In the genomic region with DNA sequence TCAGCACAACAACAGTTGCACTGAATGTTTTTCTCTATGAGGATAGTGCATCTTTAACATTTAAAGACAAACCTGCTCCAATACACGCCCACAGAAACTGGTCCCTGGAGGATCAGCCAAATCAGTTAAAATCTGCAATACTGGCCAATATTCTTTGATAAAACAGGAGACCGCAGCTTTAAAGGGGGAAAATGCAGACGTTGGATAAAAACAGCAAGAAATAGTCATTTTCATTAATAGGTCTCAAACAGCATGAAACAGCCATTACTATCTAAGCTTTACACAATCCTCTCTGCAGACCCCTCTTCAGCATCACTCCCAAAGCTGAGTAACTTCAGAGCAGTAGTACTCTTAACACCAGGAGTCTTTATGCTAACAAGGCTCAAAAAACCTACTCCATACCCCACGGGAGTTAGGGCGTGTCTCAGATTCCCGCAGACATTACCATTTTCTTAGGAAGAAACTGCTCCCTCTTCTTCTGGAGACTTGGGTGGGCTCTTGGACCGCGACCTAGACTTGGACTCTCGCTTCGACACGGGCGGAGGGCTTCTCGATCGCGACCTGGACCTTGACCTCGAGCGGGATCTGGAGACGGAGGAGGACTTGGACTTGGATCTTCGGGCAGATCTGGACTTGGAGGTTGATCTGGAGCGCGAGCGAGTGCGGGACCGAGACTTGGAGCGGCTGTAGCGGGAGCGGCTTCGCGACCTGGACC, we compare ENCODE assay signal across 8 mouse cellular contexts. TPM values are rescaled to one million over a fixed set of nuclear protein-coding genes. Genes with fewer than 3 reads are reported as not detected.
DNase-seq lines count a peak whose midpoint lies in the region; ATAC-seq and TF ChIP-seq lines count a peak whose summit lies in the region.

No protein-coding gene starts in this region.

- WGBS in lung, embryonic 15.5 days = under 1% methylated on average over 29 of the region's 29 CpGs
- under 1% methylated on average over 29 of the region's 29 CpGs for WGBS in hindbrain, embryonic 13.5 days
- under 1% methylated on average over 29 of the region's 29 CpGs for WGBS in liver, postnatal 0 days (ENCODE audit: insufficient replicate concordance)

- H3K9ac ChIP-seq in lung, embryonic 15.5 days = peak overlapping the region; percentile 95
- H3K9ac ChIP-seq in hindbrain, embryonic 13.5 days = peak overlapping the region; percentile 97
- H3K9ac ChIP-seq in liver, postnatal 0 days (replicated peaks) = peak overlapping the region; percentile 98

- H3K9me3 ChIP-seq in lung, embryonic 15.5 days = no peaks in the 10 kb centered on the region
- no peaks in the 10 kb centered on the region for H3K9me3 ChIP-seq in hindbrain, embryonic 13.5 days
- H3K9me3 ChIP-seq in liver, postnatal 0 days (ENCODE audit: low read length) = no peaks in the 10 kb centered on the region

- peaks cover 38% of the 10 kb centered on the region for H3K36me3 ChIP-seq in lung, embryonic 15.5 days
- peaks cover 31% of the 10 kb centered on the region for H3K36me3 ChIP-seq in hindbrain, embryonic 13.5 days
- H3K36me3 ChIP-seq in liver, postnatal 0 days (replicated peaks; ENCODE audit: insufficient read depth, low read length) = peaks cover 30% of the 10 kb centered on the region

- peak overlapping the region; percentile 100 for H3K27ac ChIP-seq in lung, embryonic 15.5 days
- peak overlapping the region; percentile 94 for H3K27ac ChIP-seq in cortical plate, adult 2 months (ENCODE audit: insufficient read depth, low read length)
- peak overlapping the region; percentile 97 for H3K27ac ChIP-seq in hindbrain, embryonic 13.5 days
- H3K27ac ChIP-seq in liver, postnatal 0 days (ENCODE audit: low read depth) = peak overlapping the region; percentile 99

- no peak for DNase-seq in lung, postnatal 25 days (ENCODE audit: low spot score)
- no peak for DNase-seq in liver, postnatal 0 days
- DNase-seq in cerebellum, postnatal 36 days = no peak
- no peak for DNase-seq in layer of hippocampus, adult 9-11 months
- DNase-seq in ovary, postnatal 36 days (ENCODE audit: low spot score) = no peak

- TF ChIP-seq CTCF in cortical plate, adult 2 months (IDR thresholded peaks at IDR 0.05; ENCODE audit: extremely low read depth, insufficient read depth, low read length) = no peak
- TF ChIP-seq CTCF in liver, postnatal 0 days (IDR thresholded peaks at IDR 0.05; ENCODE audit: low read depth) = no peak

- no peak for TF ChIP-seq POLR2A in cortical plate, adult 2 months (IDR thresholded peaks at IDR 0.05; ENCODE audit: extremely low read depth, insufficient read depth, low read length)

- no peaks in the 10 kb centered on the region for H3K27me3 ChIP-seq in lung, embryonic 15.5 days
- H3K27me3 ChIP-seq in hindbrain, embryonic 13.5 days = no peaks in the 10 kb centered on the region
- no peaks in the 10 kb centered on the region for H3K27me3 ChIP-seq in liver, postnatal 0 days (ENCODE audit: insufficient read depth, low read length)

- TF ChIP-seq EP300 in liver, postnatal 0 days (IDR thresholded peaks at IDR 0.05; ENCODE audit: low read depth) = no peak

- peaks cover 32% of the 10 kb centered on the region for H3K4me1 ChIP-seq in lung, embryonic 15.5 days
- peaks cover 6% of the 10 kb centered on the region; the same call in 1 of the 2 replicates for H3K4me1 ChIP-seq in cortical plate, adult 2 months (ENCODE audit: control insufficient read depth, insufficient read depth, low read length)
- peaks cover 36% of the 10 kb centered on the region for H3K4me1 ChIP-seq in hindbrain, embryonic 13.5 days (replicated peaks)
- 0 out of 2 replicates have a peak, but pooled peaks cover 2% of the 10 kb centered on the region for H3K4me1 ChIP-seq in liver, postnatal 0 days (ENCODE audit: insufficient read depth)

- no peak for ATAC-seq in lung, embryonic 15.5 days (ENCODE audit: borderline replicate concordance, extremely low read depth, low FRiP score, low TSS enrichment)
- ATAC-seq in hindbrain, embryonic 13.5 days (ENCODE audit: low FRiP score) = 0 out of 2 replicates have a peak, but pooled peaks have one; percentile 0
- no peak for ATAC-seq in liver, postnatal 0 days

- peak overlapping the region; percentile 84 for H3K4me3 ChIP-seq in lung, embryonic 15.5 days
- H3K4me3 ChIP-seq in cortical plate, adult 2 months (ENCODE audit: insufficient read depth, low read length) = peak overlapping the region; percentile 68
- H3K4me3 ChIP-seq in hindbrain, embryonic 13.5 days = peak overlapping the region; percentile 94
- H3K4me3 ChIP-seq in liver, postnatal 0 days (ENCODE audit: low read depth, low read length) = peak overlapping the region; percentile 95

- peak overlapping the region; percentile 77 for H3K4me2 ChIP-seq in lung, embryonic 15.5 days
- peak overlapping the region; percentile 94 for H3K4me2 ChIP-seq in hindbrain, embryonic 13.5 days
- H3K4me2 ChIP-seq in liver, postnatal 0 days (ENCODE audit: low read depth, low read length) = peak overlapping the region; percentile 81

RNA-seq across cellular contexts. Expression of gene Mfsd11, which starts 0.5 kb away (rescaled TPM):
- 30.3 and 30.5 TPM in 2 replicates for polyA plus RNA-seq in lung, embryonic 15.5 days (2015; fragmentation: Nextera tagmentation; extraction: Ambion mirVana)
- polyA plus RNA-seq in cortical plate, adult 2 months (2012; rRNA removed) = 34.8 and 39.8 TPM in 2 replicates
- polyA plus RNA-seq in hindbrain, embryonic 13.5 days (2015; fragmentation: Nextera tagmentation; extraction: Ambion mirVana) = 48.0 and 53.9 TPM in 2 replicates
- 16.5 and 18.0 TPM in 2 replicates for polyA plus RNA-seq in liver, postnatal 0 days (2015; fragmentation: Nextera tagmentation; extraction: Ambion mirVana)

RNA-seq across cellular contexts. Expression of gene Srsf2, which starts 1.2 kb away (rescaled TPM):
- polyA plus RNA-seq in lung, embryonic 15.5 days (2015; fragmentation: Nextera tagmentation; extraction: Ambion mirVana) = 857 and 876 TPM in 2 replicates
- polyA plus RNA-seq in cortical plate, adult 2 months (2012; rRNA removed) = 275 and 286 TPM in 2 replicates
- 588 and 607 TPM in 2 replicates for polyA plus RNA-seq in hindbrain, embryonic 13.5 days (2015; fragmentation: Nextera tagmentation; extraction: Ambion mirVana)
- 293 and 302 TPM in 2 replicates for polyA plus RNA-seq in liver, postnatal 0 days (2015; fragmentation: Nextera tagmentation; extraction: Ambion mirVana)

RNA-seq across cellular contexts. Expression of gene Jmjd6, which starts 8.5 kb away (rescaled TPM):
- 64.2 and 65.7 TPM in 2 replicates for polyA plus RNA-seq in lung, embryonic 15.5 days (2015; fragmentation: Nextera tagmentation; extraction: Ambion mirVana)
- polyA plus RNA-seq in cortical plate, adult 2 months (2012; rRNA removed) = 23.6 and 24.3 TPM in 2 replicates
- 70.4 and 74.7 TPM in 2 replicates for polyA plus RNA-seq in hindbrain, embryonic 13.5 days (2015; fragmentation: Nextera tagmentation; extraction: Ambion mirVana)
- 18.5 and 19.0 TPM in 2 replicates for polyA plus RNA-seq in liver, postnatal 0 days (2015; fragmentation: Nextera tagmentation; extraction: Ambion mirVana)

RNA-seq across cellular contexts. Expression of gene Mettl23, which starts 8.7 kb away (rescaled TPM):
- polyA plus RNA-seq in lung, embryonic 15.5 days (2015; fragmentation: Nextera tagmentation; extraction: Ambion mirVana) = 61.3 and 61.9 TPM in 2 replicates
- 32.7 and 33.3 TPM in 2 replicates for polyA plus RNA-seq in cortical plate, adult 2 months (2012; rRNA removed)
- polyA plus RNA-seq in hindbrain, embryonic 13.5 days (2015; fragmentation: Nextera tagmentation; extraction: Ambion mirVana) = 79.3 and 83.2 TPM in 2 replicates
- polyA plus RNA-seq in liver, postnatal 0 days (2015; fragmentation: Nextera tagmentation; extraction: Ambion mirVana) = 32.6 and 33.0 TPM in 2 replicates

RNA-seq across cellular contexts. Expression of gene Mxra7, which starts 23.9 kb away (rescaled TPM):
- 18.8 and 19.0 TPM in 2 replicates for polyA plus RNA-seq in lung, embryonic 15.5 days (2015; fragmentation: Nextera tagmentation; extraction: Ambion mirVana)
- 17.5 and 17.8 TPM in 2 replicates for polyA plus RNA-seq in cortical plate, adult 2 months (2012; rRNA removed)
- polyA plus RNA-seq in hindbrain, embryonic 13.5 days (2015; fragmentation: Nextera tagmentation; extraction: Ambion mirVana) = 62.6 and 67.2 TPM in 2 replicates
- polyA plus RNA-seq in liver, postnatal 0 days (2015; fragmentation: Nextera tagmentation; extraction: Ambion mirVana) = 1.4 and 4.0 TPM in 2 replicates
